Mouse (Mus musculus) testis, adult 2 months (tissue): ENCODE results near the gene Comp.

Source experiments
- CTCF ChIP-seq: fragments of 200-500 bp; IDR thresholded peaks from 2 replicates; pipeline ENCODE4 v1.5.1; 2012; ENCODE audit warnings: low read depth, mild to moderate bottlenecking, inconsistent platforms, low read length, moderate library complexity; ENCODE audit not compliant: control insufficient read depth, insufficient read depth, insufficient replicate concordance
- POLR2A ChIP-seq: fragments of 200-500 bp; IDR thresholded peaks from 2 replicates; pipeline ENCODE4 v1.6.1; 2012; ENCODE audit warnings: low read depth, mild to moderate bottlenecking, inconsistent platforms, low read length, moderate library complexity; ENCODE audit not compliant: control insufficient read depth

DNA sequence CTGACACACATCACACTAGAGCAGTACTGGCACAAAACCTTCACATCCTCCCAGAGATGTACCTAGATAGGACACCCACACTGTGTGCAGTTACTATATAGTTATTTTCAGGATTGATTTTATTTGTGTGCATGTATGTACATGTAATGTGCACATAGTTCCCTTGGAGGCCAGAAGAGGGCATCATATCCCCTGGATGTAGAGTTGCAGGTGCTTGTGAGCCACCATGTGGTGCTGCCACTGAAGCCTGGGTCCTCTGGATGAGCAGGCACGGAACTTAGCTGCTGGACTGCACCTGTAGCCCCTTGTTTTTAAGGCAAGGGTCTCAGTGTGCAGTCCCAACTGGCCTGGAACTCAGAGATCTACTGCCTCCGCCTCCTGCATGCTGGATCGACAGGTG is 30.9 kb downstream of the Comp start:
- no peak for TF ChIP-seq POLR2A
- no peak for TF ChIP-seq CTCF
